Mouse (Mus musculus) midbrain, embryonic 16.5 days (tissue): ENCODE results near the gene Gse1. TPM values are rescaled to one million over a fixed set of nuclear protein-coding genes. Genes with fewer than 3 reads are reported as not detected.

ENCODE experiments used
- ATAC-seq: fragments of 200-750 bp; cut with Nextera tagmentation; 2 replicates; pipeline ENCODE4 v1.8.0; 2017; ENCODE audit warnings: moderate TSS enrichment
- H3K27ac ChIP-seq: fragments of 300-500 bp; sonication (generic); 2 replicates; pipeline ENCODE4 v1.5.1; 2014; ENCODE audit warnings: mild to moderate bottlenecking, low read length, mixed read lengths
- H3K27me3 ChIP-seq: fragments of 300-500 bp; sonication (generic); 2 replicates; pipeline ENCODE4 v1.6.1; 2014; ENCODE audit warnings: low read depth, low read length, mixed read lengths; ENCODE audit not compliant: control insufficient read depth, insufficient read depth
- H3K36me3 ChIP-seq: fragments of 300-500 bp; sonication (generic); 2 replicates; pipeline ENCODE4 v1.6.1; 2014; ENCODE audit warnings: mild to moderate bottlenecking, low read length, moderate library complexity, mixed read lengths; ENCODE audit not compliant: control insufficient read depth, insufficient read depth
- H3K4me1 ChIP-seq: fragments of 300-500 bp; sonication (generic); 2 replicates; pipeline ENCODE4 v1.6.1; 2014; ENCODE audit warnings: mild to moderate bottlenecking, low read length, mixed read lengths; ENCODE audit not compliant: control insufficient read depth, insufficient read depth
- H3K4me2 ChIP-seq: fragments of 300-500 bp; sonication (generic); 2 replicates; pipeline ENCODE4 v1.6.1; 2014; ENCODE audit warnings: mild to moderate bottlenecking, low read length, mixed read lengths
- H3K4me3 ChIP-seq: fragments of 300-500 bp; sonication (generic); 2 replicates; pipeline ENCODE4 v1.5.1; 2014; ENCODE audit warnings: low read depth, mild to moderate bottlenecking, low read length, moderate library complexity, mixed read lengths
- H3K9ac ChIP-seq: fragments of 300-500 bp; sonication (generic); 2 replicates; pipeline ENCODE4 v1.6.1; 2014; ENCODE audit warnings: low read depth, low read length, mixed read lengths
- H3K9me3 ChIP-seq: fragments of 300-500 bp; sonication (generic); replicated peaks from 2 replicates; pipeline ENCODE4 v1.6.1; 2014; ENCODE audit warnings: mild to moderate bottlenecking, low read length, mixed read lengths; ENCODE audit not compliant: control insufficient read depth, poor library complexity, severe bottlenecking
- WGBS: fragments of 180-500 bp; shearing (Covaris S2); extraction: QIAGEN DNeasy Blood & Tissue Kit; methylation state at CpG from one replicate; pipeline ENCODE4 v1.1.7; 2014; 5-methylcytosine and 5-hydroxymethylcytosine counted together
- polyA plus RNA-seq: library from polyadenylated mRNA; unstranded; fragments of >200 nt; fragmentation: Nextera tagmentation; extraction: Ambion mirVana; gene quantifications from 2 replicates; pipeline ENCODE4 v1.2.1, GENCODE M21; 2015

Gse1 gene
- polyA plus RNA-seq, 1 experiment from 2014 or later = 13.3 TPM

DNA sequence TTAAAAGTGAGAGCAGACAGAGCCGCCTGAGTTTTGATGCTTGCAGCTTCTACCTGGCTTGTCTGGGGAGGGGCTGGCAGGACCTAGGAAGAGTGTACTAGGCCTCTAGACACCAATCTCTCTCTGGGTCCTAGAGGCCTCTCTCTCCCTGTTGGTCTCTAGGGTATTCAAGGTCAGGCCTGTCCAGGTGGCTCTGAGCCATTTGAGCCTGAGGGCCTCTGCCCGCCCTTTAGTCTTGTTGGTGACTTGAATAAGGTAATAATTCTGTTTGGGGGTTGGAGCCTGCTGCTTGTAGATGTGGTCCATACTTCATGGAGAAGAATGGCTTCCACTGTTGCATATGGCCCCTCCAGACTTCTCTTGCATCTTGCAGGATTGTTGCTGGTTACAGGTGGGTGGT, 287.0 kb downstream of the Gse1 start:
- peaks cover 82% of the 10 kb centered on the region for H3K4me1 ChIP-seq
- 85% methylated on average over 2 of the region's 2 CpGs for WGBS
- H3K27ac ChIP-seq = no peak overlapping the region

DNA sequence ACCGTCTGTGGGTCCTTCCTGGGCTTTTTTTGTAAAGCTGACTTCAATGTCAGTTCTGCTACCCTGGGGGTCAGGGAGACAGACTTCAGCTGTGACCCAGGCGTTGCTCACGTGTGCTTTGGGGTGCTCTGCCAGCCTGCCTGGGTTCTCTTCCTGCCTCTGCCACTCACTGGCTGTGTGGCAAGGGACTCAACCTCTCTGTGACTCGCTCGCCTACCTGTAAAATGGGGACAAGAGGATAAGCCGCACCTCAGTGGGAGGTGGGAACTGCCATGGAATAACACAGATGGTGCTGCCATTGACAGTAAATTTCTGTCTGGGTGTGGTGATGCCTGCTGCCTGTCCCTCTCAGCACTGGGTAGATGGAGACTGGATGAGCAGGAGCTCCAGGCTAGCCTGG, 287.4 kb downstream of the Gse1 start:
- H3K4me1 ChIP-seq = peaks cover 84% of the 10 kb centered on the region
- no peak overlapping the region for H3K9ac ChIP-seq
- no peaks in the 10 kb centered on the region for H3K36me3 ChIP-seq
- H3K4me2 ChIP-seq = no peak overlapping the region
- no peak overlapping the region for H3K4me3 ChIP-seq
- H3K9me3 ChIP-seq = no peaks in the 10 kb centered on the region
- WGBS = 87% methylated on average over 6 of the region's 6 CpGs
- H3K27ac ChIP-seq = no peak overlapping the region
- no peak for ATAC-seq
- H3K27me3 ChIP-seq = no peaks in the 10 kb centered on the region

More for the DNA sequence above, 287.0 kb downstream of the Gse1 start:
- H3K36me3 ChIP-seq = no peaks in the 10 kb centered on the region
- no peak overlapping the region for H3K4me3 ChIP-seq
- no peaks in the 10 kb centered on the region for H3K27me3 ChIP-seq
- H3K9ac ChIP-seq = no peak overlapping the region
- no peak overlapping the region for H3K4me2 ChIP-seq
- H3K9me3 ChIP-seq = no peaks in the 10 kb centered on the region
- ATAC-seq = no peak

DNA sequence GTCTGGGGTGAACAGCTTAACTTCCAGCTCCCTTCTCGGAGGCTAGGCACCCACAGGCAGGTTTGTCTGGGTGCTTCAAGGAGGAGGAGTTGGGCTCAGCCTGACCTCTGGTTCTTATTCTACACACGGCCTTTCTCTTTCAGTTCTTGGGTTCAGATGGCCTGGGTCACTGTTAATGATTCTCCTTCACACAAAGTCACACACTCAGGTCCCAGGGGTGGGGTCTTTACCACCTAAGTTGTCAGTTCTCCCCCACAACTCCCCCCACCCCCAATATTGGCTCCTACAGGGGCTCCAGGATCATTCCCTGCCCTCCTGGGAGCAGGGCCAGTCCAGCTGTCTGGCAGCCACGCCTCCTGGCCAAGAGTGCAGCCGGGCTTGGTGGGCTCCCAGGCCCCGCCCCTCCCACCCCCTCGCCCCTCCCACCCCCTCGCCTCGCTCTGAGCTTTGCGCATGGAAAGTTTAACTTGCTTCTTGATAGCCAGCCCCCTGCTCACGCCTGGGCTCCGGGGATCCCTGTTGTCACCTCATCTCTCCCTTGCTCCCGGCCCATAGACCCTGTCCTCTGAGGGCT, 288.0 kb downstream of the Gse1 start:
- no peak for ATAC-seq
- peaks cover 84% of the 10 kb centered on the region for H3K4me1 ChIP-seq
- H3K9ac ChIP-seq = no peak overlapping the region
- no peak overlapping the region for H3K4me2 ChIP-seq
- WGBS = 24% methylated on average over 12 of the region's 12 CpGs
- no peak overlapping the region for H3K4me3 ChIP-seq
- no peaks in the 10 kb centered on the region for H3K9me3 ChIP-seq
- no peaks in the 10 kb centered on the region for H3K27me3 ChIP-seq
- H3K27ac ChIP-seq = no peak overlapping the region
- H3K36me3 ChIP-seq = no peaks in the 10 kb centered on the region

DNA sequence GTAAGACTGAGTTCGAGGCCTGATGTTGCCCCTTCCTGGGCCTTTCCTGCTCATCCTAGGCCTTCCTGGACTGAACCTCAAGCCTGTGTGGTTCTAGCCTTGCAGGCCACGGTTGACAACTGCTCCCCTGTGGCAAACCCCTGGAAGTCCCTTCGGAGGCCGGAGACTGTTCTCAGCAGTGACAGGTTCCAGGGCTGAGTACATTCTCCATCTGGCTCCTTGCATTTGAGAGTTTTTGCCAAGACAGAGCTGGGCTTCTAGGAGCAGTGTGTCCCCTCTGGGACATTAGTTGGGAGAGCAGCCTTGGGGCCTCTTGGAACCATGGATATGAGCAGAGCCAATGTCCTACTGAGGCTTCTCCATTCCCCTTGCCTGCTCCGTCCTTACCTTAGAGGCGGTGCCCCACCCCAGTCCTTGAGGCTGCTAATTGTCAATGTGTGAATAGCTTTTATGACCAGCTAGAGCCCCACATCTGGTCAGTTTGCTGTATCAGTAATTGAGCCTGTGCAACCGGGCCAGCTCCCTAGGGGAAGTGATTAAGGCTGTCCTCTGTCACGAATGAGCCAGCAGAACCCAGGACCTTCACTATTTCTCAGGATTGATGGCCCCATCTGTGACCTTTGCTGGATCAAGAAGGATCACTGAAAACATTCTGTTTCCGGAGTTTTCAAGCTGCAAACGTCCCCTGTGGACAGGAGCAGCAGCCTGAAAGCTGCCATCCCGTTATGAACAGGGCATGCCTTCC, 289.6 kb downstream of the Gse1 start:
- Histone ChIP-seq H3K4me1 (peaks cover 75% of the 10 kb centered on the region), H3K27me3 (no peaks in the 10 kb centered on the region), H3K36me3 (no peaks in the 10 kb centered on the region), H3K9me3 (no peaks in the 10 kb centered on the region), H3K27ac (no peak overlapping the region), H3K4me3 (no peak overlapping the region), H3K4me2 (no peak overlapping the region), H3K9ac (no peak overlapping the region)
- 39% methylated on average over 11 of the region's 11 CpGs for whole genome bisulfite sequencing
- ATAC-seq = no peak

GRCm38 (mm10) chr8:120518736-120519534, 290.7 kb downstream of the Gse1 start:
- H3K27ac ChIP-seq = no peak overlapping the region
- H3K4me3 ChIP-seq = no peak overlapping the region
- no peaks in the 10 kb centered on the region for H3K27me3 ChIP-seq
- H3K9ac ChIP-seq = no peak overlapping the region
- no peak overlapping the region for H3K4me2 ChIP-seq
- ATAC-seq = no peak
- H3K4me1 ChIP-seq = peaks cover 64% of the 10 kb centered on the region
- no peaks in the 10 kb centered on the region for H3K36me3 ChIP-seq
- 59% methylated on average over 14 of the region's 14 CpGs for WGBS
- H3K9me3 ChIP-seq = no peaks in the 10 kb centered on the region

DNA sequence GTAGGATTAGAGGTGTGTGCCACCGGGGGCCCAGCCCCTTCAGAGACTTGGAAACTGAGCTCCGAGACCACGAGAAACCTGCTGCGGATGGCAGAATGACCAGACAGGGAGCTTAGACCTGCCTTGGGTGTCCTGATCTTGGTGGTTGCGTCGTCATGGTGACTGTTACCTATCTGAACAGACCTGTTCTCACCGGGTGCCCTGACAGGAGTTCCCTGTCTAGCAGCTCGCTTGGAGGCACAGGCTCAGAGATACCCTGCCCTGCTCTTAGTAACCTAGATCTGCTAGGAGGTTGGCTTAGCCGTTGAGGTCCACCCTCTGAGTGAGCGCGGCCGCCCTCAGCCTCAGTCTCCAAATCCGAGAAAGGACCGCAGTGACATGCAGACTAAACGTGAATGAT, 292.0 kb downstream of the Gse1 start:
- no peak overlapping the region for H3K4me3 ChIP-seq

DNA sequence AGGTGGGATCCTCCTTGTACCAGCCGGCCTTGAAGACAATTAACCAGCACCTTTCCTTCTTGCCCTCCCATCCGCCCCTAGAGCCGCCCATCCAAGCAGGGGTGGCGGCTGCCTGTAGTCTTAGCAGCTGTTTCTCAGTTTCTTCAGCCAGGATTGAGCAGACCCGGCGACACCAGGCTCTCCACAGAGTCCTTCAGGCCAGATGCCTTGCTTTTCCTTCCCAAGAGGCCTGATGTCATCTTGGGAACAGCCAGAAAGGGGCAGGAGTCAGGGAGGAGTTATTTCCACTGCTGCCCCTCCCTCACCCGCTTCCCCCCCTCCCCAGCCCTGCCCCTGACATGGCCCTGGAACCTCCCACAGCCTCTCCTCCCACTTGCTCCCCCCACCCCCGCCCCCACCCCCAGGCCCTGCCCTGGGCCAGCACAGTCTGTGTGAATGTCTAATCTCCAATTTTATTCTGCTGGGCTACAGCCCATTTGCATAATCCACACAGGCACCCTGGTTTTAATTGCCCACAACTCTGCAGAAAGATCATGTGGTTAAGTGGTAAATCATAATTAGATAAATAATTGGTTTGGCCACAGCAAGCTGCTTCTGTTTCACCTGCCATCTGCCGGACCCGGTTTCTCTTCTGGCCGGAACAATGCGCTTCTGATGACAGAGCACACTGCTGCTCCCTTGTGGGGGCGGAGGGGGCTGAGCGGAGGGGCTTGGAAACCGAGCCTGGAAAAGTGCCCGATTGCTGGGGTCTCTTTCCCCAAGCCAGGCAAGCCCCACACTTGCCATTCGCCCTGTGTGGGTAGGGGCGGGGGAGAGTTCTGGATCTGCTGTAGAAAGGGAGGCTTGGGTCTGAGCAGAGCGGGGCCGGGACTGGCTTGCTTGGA, 292.7 kb downstream of the Gse1 start:
- Histone ChIP-seq H3K27ac (peak overlapping the region; percentile 77), H3K9me3 (no peaks in the 10 kb centered on the region), H3K4me1 (peaks cover 67% of the 10 kb centered on the region), H3K27me3 (no peaks in the 10 kb centered on the region), H3K4me2 (peak overlapping the region; percentile 12; the same call in 1 of the 2 replicates), H3K9ac (peak overlapping the region; percentile 23), H3K36me3 (no peaks in the 10 kb centered on the region), H3K4me3 (no peak overlapping the region)
- 11% methylated on average over 20 of the region's 20 CpGs for WGBS
- peak; percentile 71 for ATAC-seq

More for the DNA sequence above, 292.0 kb downstream of the Gse1 start:
- Histone ChIP-seq H3K4me2 (no peak overlapping the region), H3K9me3 (no peaks in the 10 kb centered on the region), H3K27me3 (no peaks in the 10 kb centered on the region), H3K4me1 (peaks cover 62% of the 10 kb centered on the region), H3K9ac (no peak overlapping the region), H3K36me3 (no peaks in the 10 kb centered on the region), H3K27ac (peak overlapping the region; percentile 77)
- 66% methylated on average over 15 of the region's 15 CpGs for WGBS
- no peak for ATAC-seq

DNA sequence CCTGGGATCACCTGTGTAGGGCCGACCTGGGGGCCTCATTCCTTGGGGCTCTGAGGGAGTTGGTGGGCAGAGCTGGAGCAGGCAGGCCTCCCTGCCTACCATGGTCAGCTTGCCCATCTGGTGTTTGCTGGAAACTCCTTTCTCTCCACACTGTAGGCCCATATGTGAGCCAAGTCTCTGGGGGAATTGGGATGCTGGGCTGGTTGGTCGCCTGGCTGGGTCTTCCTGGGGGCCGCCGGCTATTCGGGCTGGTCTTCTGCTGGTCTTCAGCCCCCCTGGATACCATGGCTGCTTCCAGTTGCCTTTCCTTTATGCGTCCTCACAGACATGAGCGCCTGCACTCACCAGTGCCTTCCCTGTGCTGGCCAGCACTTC, 293.3 kb downstream of the Gse1 start:
- peak overlapping the region; percentile 77 for H3K27ac ChIP-seq
- H3K36me3 ChIP-seq = no peaks in the 10 kb centered on the region
- peak; percentile 3; the same call in 1 of the 2 replicates for ATAC-seq
- H3K9ac ChIP-seq = peak overlapping the region; percentile 23
- H3K27me3 ChIP-seq = no peaks in the 10 kb centered on the region
- H3K4me2 ChIP-seq = peak overlapping the region; percentile 12; the same call in 1 of the 2 replicates
- H3K4me3 ChIP-seq = no peak overlapping the region
- H3K9me3 ChIP-seq = no peaks in the 10 kb centered on the region
- peaks cover 67% of the 10 kb centered on the region for H3K4me1 ChIP-seq
- 53% methylated on average over 7 of the region's 7 CpGs for WGBS
